Mouse (Mus musculus) heart, embryonic 16.5 days (tissue): Measurements from ENCODE around the gene Trpc5. TPM values are rescaled to one million over a fixed set of nuclear protein-coding genes. Genes with fewer than 3 reads are reported as not detected.

Experiments used
- ATAC-seq: fragments of 200-750 bp; cut with Nextera tagmentation; replicated peaks from 2 replicates; pipeline ENCODE4 v1.8.0; 2017; ENCODE audit warnings: moderate number of reproducible peaks; ENCODE audit not compliant: insufficient read depth, low FRiP score; ENCODE audit errors: extremely low read depth
- H3K27ac ChIP-seq: fragments of 300-500 bp; sonication (generic); 2 replicates; pipeline ENCODE4 v1.5.1; 2014; ENCODE audit warnings: mild to moderate bottlenecking, low read length, control low read depth, moderate library complexity
- H3K27me3 ChIP-seq: fragments of 300-500 bp; sonication (generic); 2 replicates; pipeline ENCODE4 v1.6.1; 2014; ENCODE audit warnings: low read length, mixed read lengths; ENCODE audit not compliant: control insufficient read depth, insufficient read depth
- H3K36me3 ChIP-seq: fragments of 300-500 bp; sonication (generic); 2 replicates; pipeline ENCODE4 v1.6.1; 2014; ENCODE audit not compliant: control insufficient read depth, insufficient read depth
- H3K4me1 ChIP-seq: fragments of 300-500 bp; sonication (generic); 2 replicates; pipeline ENCODE4 v1.6.1; 2014; ENCODE audit warnings: low read length, mixed read lengths; ENCODE audit not compliant: control insufficient read depth, insufficient read depth
- H3K4me2 ChIP-seq: fragments of 300-500 bp; sonication (generic); 2 replicates; pipeline ENCODE4 v1.6.1; 2014; ENCODE audit warnings: low read depth, mild to moderate bottlenecking, control low read depth, low read length
- H3K4me3 ChIP-seq: fragments of 300-500 bp; sonication (generic); 2 replicates; pipeline ENCODE4 v1.5.1; 2014; ENCODE audit warnings: mild to moderate bottlenecking, control low read depth, low read length
- H3K9ac ChIP-seq: fragments of 300-500 bp; sonication (generic); 2 replicates; pipeline ENCODE4 v1.6.1; 2014; ENCODE audit warnings: low read length, control low read depth
- H3K9me3 ChIP-seq: fragments of 300-500 bp; sonication (generic); replicated peaks from 2 replicates; pipeline ENCODE4 v1.6.1; 2016; ENCODE audit warnings: low read length; ENCODE audit not compliant: control insufficient read depth
- WGBS: fragments of 180-500 bp; shearing (Covaris S2); extraction: QIAGEN DNeasy Blood & Tissue Kit; methylation state at CpG from one replicate; pipeline ENCODE4 v1.1.7; 2014; 5-methylcytosine and 5-hydroxymethylcytosine counted together
- polyA plus RNA-seq: library from polyadenylated mRNA; unstranded; fragments of >200 nt; fragmentation: Nextera tagmentation; extraction: Ambion mirVana; gene quantifications from 2 replicates; pipeline ENCODE4 v1.2.1, GENCODE M21; 2015

Gene Trpc5
- polyA plus RNA-seq = 0.05 and 0.08 TPM in 2 replicates

- H3K9ac ChIP-seq = peak within 1 kb of the TSS; percentile 55
- WGBS = 17% methylated on average over 1 of the region's 1 CpGs
- no peaks in the 10 kb centered on the region for H3K9me3 ChIP-seq
- no peak for ATAC-seq
- peak within 1 kb of the TSS; percentile 58 for H3K4me3 ChIP-seq
- H3K4me1 ChIP-seq = no peaks in the 10 kb centered on the region
- no peaks in the 10 kb centered on the region for H3K36me3 ChIP-seq
- H3K27me3 ChIP-seq = peaks cover 2% of the 10 kb centered on the region; the same call in 1 of the 2 replicates
- H3K27ac ChIP-seq = no peak within 1 kb of the TSS
- H3K4me2 ChIP-seq = peak within 1 kb of the TSS; percentile 80
Observed at GRCm38 (mm10) chrX:144688142-144688206, at the start of gene Trpc5. Gene Trpc5 (minus strand): TSS chrX:144688180.

- no peaks in the 10 kb centered on the region for H3K36me3 ChIP-seq
- no peak for ATAC-seq
- H3K27ac ChIP-seq = no peak overlapping the region
- no peaks in the 10 kb centered on the region for H3K27me3 ChIP-seq
- no peak overlapping the region for H3K4me3 ChIP-seq
- no peaks in the 10 kb centered on the region for H3K4me1 ChIP-seq
- no peak overlapping the region for H3K4me2 ChIP-seq
- H3K9ac ChIP-seq = no peak overlapping the region
- H3K9me3 ChIP-seq = no peaks in the 10 kb centered on the region; the same call in 1 of the 2 replicates
- 68% methylated on average over 1 of the region's 1 CpGs for WGBS
Observed at GRCm38 (mm10) chrX:144716330-144716729, 28.4 kb upstream of the Trpc5 start.

- H3K4me3 ChIP-seq = peak overlapping the region; percentile 58
- no peaks in the 10 kb centered on the region for H3K4me1 ChIP-seq
- no peak for ATAC-seq
- H3K4me2 ChIP-seq = peak overlapping the region; percentile 80
- no peak overlapping the region for H3K27ac ChIP-seq
- peaks cover 2% of the 10 kb centered on the region; the same call in 1 of the 2 replicates for H3K27me3 ChIP-seq
- no peaks in the 10 kb centered on the region for H3K9me3 ChIP-seq
- 20% methylated on average over 7 of the region's 7 CpGs for WGBS
- H3K36me3 ChIP-seq = no peaks in the 10 kb centered on the region
- no peak overlapping the region for H3K9ac ChIP-seq
Observed at GRCm38 (mm10) chrX:144689859-144690181, 1.8 kb upstream of the Trpc5 start.

GRCm38 (mm10) chrX:144689119-144689858 is 1.3 kb upstream of the Trpc5 start:
- WGBS = 15% methylated on average over 21 of the region's 21 CpGs
- ATAC-seq = no peak
- H3K9me3 ChIP-seq = no peaks in the 10 kb centered on the region
- H3K27ac ChIP-seq = no peak overlapping the region
- no peaks in the 10 kb centered on the region for H3K4me1 ChIP-seq
- peak overlapping the region; percentile 55 for H3K9ac ChIP-seq
- H3K27me3 ChIP-seq = peaks cover 2% of the 10 kb centered on the region; the same call in 1 of the 2 replicates
- no peaks in the 10 kb centered on the region for H3K36me3 ChIP-seq
- peak overlapping the region; percentile 58 for H3K4me3 ChIP-seq
- H3K4me2 ChIP-seq = peak overlapping the region; percentile 80

DNA sequence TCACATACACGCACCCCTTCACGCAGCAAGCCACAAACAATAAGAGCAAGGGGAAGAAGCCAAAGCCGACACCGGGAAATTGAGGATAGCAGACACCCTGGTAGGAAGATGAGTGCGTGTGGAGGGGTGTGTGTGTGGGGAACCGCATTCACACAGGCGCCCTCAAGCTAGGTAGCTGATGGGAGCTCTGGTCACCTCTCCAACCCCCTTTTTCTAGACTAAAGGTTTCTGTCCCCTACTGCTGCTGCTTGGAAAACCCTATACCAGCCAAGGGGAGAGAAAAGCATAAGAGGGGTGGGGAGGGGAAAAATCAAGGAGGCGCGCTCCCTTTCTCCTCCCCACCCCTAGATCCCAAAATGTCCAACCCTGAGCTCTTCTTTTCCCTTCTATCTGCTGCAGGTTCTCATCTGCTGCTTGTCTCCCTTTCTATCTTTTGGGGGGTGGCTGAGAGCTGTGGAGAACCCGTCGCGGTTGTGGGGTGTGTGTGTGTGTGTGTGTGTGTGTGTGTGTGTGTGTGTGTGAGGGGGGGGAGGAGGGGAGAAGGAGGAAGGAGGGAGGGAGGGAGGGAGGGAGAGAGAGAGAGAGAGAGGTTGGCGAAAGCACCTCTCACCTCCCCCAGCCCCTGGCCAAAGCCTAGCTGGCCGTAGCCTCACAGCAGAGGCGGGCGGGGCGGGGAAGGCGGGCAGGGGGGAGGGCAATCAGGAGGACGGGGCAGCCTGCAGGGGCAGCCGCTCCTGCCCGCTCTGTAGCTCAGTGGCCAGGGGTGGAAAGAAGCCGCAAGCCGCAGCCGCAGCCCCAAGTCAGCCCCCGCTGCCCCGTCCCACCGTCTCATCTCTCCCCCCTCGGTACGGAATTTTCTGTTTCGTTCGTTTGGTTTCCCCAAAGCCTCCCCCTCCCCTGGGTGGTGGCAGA is 483 bp upstream of the Trpc5 start, which contains the start of gene Rtl4:
Gene Rtl4 (plus strand): TSS at position 701 of the 912 bp plus-strand sequence.
- no peaks in the 10 kb centered on the region for H3K9me3 ChIP-seq
- H3K27ac ChIP-seq = no peak within 1 kb of the TSS
- H3K27me3 ChIP-seq = peaks cover 2% of the 10 kb centered on the region; the same call in 1 of the 2 replicates
- no peaks in the 10 kb centered on the region for H3K4me1 ChIP-seq
- H3K4me3 ChIP-seq = peak within 1 kb of the TSS; percentile 58
- peak within 1 kb of the TSS; percentile 55 for H3K9ac ChIP-seq
- peak within 1 kb of the TSS; percentile 80 for H3K4me2 ChIP-seq
- 18% methylated on average over 20 of the region's 31 CpGs for WGBS
- no peaks in the 10 kb centered on the region for H3K36me3 ChIP-seq
- ATAC-seq = no peak; the same call in 1 of the 2 replicates

GRCm38 (mm10) chrX:144687742-144688141 is 238 bp downstream of the Trpc5 start:
- Histone ChIP-seq H3K27ac (no peak overlapping the region), H3K4me2 (peak overlapping the region; percentile 80), H3K4me3 (peak overlapping the region; percentile 58), H3K9me3 (no peaks in the 10 kb centered on the region), H3K4me1 (no peaks in the 10 kb centered on the region), H3K9ac (no peak overlapping the region), H3K27me3 (peaks cover 2% of the 10 kb centered on the region; the same call in 1 of the 2 replicates), H3K36me3 (no peaks in the 10 kb centered on the region)
- ATAC-seq = no peak
- WGBS = 20% methylated on average over 19 of the region's 20 CpGs

DNA sequence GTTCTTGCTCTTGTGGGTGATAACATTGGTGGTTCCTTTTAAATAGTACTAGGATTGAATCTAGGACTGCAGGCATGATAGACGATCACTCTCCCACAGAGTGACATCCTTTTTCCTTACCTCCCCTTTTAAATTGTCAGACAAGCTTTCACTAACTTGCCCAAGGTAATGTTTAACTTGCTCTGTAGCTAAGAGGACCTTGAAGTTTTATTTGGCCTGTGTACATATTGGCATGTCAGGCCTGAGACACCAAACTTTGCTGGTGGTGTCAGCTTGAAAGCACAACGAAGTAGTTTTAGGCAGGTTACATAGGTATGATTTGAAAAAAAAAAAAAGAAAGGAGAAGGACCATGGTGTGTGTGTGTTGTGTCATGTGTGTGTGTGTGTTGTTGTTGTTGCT is 35.8 kb downstream of the Trpc5 start:
- Histone ChIP-seq H3K9me3 (no peaks in the 10 kb centered on the region), H3K36me3 (no peaks in the 10 kb centered on the region), H3K4me1 (no peaks in the 10 kb centered on the region), H3K27ac (no peak overlapping the region), H3K4me3 (no peak overlapping the region), H3K9ac (no peak overlapping the region), H3K4me2 (no peak overlapping the region), H3K27me3 (no peaks in the 10 kb centered on the region)
- no peak for ATAC-seq
- 66% methylated on average over 2 of the region's 2 CpGs for WGBS

DNA sequence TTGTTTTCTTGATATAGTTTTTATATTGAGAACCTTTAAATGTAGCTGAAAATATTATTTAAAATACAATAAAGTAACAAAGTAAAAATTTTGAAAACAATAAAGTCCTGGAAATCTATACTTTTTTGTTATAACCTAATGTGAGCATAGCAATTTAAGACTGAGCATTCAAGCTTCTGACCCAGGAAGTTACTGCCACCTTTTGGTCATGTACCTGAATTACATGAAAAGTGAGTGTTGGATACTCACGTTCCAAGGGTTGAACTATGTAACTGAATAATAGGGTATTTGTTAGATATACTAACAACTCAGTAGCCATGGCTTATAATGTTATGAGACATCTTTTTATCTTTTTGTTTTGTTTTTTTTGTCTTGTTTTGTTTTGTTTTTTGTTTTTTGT is 42.6 kb downstream of the Trpc5 start:
- Histone ChIP-seq H3K36me3 (no peaks in the 10 kb centered on the region), H3K9ac (no peak overlapping the region), H3K27me3 (no peaks in the 10 kb centered on the region), H3K4me2 (no peak overlapping the region), H3K4me3 (no peak overlapping the region), H3K9me3 (no peaks in the 10 kb centered on the region), H3K4me1 (no peaks in the 10 kb centered on the region), H3K27ac (no peak overlapping the region)
- no peak for ATAC-seq
- WGBS = 22% methylated on average over 1 of the region's 1 CpGs

- Histone ChIP-seq H3K27me3 (no peaks in the 10 kb centered on the region), H3K27ac (no peak overlapping the region), H3K4me3 (no peak overlapping the region), H3K4me1 (no peaks in the 10 kb centered on the region), H3K36me3 (no peaks in the 10 kb centered on the region), H3K4me2 (no peak overlapping the region), H3K9me3 (no peaks in the 10 kb centered on the region), H3K9ac (no peak overlapping the region)
- no peak for ATAC-seq
- WGBS = 47% methylated on average over 2 of the region's 3 CpGs
Observed at GRCm38 (mm10) chrX:144644756-144645155, 43.2 kb downstream of the Trpc5 start.
